Mouse (Mus musculus) heart, adult 18-20 months (tissue): Measurements from ENCODE around the gene Oasl2. TPM values are rescaled to one million over a fixed set of nuclear protein-coding genes. Genes with fewer than 3 reads are reported as not detected.
"Not testable (repeated sequence)": the region's sequence is repeated elsewhere in the genome, so short reads cannot be mapped to it uniquely, and the experiment has no call there.

Source experiments
- DNase-seq, 2 experiments: peaks; one replicate each; pipeline ENCODE4 v3.0.0; 2021 to 2022; ENCODE audit warnings: mixed read lengths in 1 of 2
- long read RNA-seq, 2 experiments: library from polyadenylated mRNA; stranded (forward); transcript quantifications; one replicate each; pipeline ENCODE4 v2.0.0; 2021
- total RNA-seq, 2 experiments: library from RNA; stranded (reverse); gene quantifications; 2 replicates each; pipeline ENCODE4 v1.2.3; 2021

The Oasl2 gene
- total RNA-seq: 1 to 10 TPM; 5.0 TPM
- long read RNA-seq, experiment 1: 0 reads
- long read RNA-seq, experiment 2, partial matches to known transcripts: 0 of 1 reads
- long read RNA-seq, experiment 2, other reads (novel, unspliced or antisense): 0 of 1 reads

GRCm38 (mm10) chr5:114896688-114897373, at the start of gene Oasl2:
TSS of gene Oasl2 (plus strand) at chr5:114896936.
- DNase-seq: no peak

DNA sequence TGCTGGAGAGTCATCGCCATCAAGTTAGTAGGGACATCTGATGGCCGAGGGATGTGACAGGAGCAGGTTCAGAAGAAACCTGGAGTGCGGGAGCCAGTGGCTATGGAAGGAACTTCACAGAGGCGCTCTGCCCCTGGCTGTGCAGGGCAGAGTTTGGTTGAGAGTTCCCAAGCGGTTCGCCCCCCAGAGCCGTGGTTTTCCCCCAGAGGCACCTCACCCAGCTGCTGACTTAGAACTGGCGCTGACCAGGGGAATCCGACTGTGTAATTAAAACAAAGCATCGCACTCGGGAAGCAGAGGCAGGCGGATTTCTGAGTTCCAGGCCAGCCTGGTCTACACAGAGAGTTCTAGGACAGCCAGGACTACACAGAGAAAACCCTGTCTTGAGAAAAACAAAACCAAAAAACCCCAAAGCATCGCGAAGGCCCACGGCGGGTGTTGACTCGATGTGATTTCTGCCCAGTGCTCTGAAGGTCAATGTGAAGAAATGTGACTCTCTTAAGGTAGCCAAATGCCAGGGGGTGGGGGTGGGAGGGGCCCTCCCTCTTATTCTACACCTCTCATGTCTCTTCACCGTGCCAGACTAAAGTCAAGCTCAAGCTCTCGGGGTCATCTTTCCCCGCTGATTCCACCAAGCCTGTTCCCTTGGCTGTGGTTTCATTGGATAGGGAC, 45.0 kb upstream of the Oasl2 start:
- no peak for DNase-seq

DNA sequence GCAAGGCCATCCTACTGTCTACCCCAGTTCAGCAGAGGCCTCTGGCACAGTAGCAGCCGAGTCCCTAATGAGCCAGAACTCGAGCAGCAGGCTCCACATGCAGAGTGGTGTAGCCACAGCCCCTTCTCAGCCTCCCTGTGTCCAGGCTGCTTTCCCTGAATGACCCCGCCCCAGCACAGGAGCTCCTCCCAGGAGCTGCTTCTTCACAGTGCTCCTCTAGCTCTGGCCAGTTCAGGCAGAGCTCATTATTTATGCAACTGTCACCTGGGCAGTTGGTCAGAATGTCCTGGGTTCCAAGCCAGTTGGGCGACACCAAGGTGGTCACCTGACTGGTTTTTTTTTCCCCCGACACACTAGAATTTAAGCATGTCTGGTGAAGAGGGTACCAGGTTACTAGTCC, 43.4 kb upstream of the Oasl2 start, which contains the start of gene 4930519G04Rik:
Gene 4930519G04Rik, plus strand, starts transcription at position 301 of the 400 bp plus-strand sequence.
- not testable (repeated sequence) for DNase-seq

- no peak for DNase-seq
Observed at GRCm38 (mm10) chr5:114858582-114858981, 38.2 kb upstream of the Oasl2 start, which contains the start of gene Gm9936. TSS of gene Gm9936 (minus strand) at chr5:114858682.

- peak; percentile 59 to 84 for DNase-seq
Observed at GRCm38 (mm10) chr5:114859253-114859652, 37.5 kb upstream of the Oasl2 start.

- DNase-seq: no peak
Observed at GRCm38 (mm10) chr5:114861730-114862129, 35.0 kb upstream of the Oasl2 start.

- DNase-seq: no peak
Observed at GRCm38 (mm10) chr5:114864813-114865212, 31.9 kb upstream of the Oasl2 start.

- no peak for DNase-seq
Observed at GRCm38 (mm10) chr5:114865279-114865678, 31.5 kb upstream of the Oasl2 start.

- peak in 1 of 2 experiments; percentile 21 for DNase-seq
Observed at GRCm38 (mm10) chr5:114875858-114876257, 20.9 kb upstream of the Oasl2 start.

- DNase-seq: no peak
Observed at GRCm38 (mm10) chr5:114876331-114876730, 20.4 kb upstream of the Oasl2 start.

DNA sequence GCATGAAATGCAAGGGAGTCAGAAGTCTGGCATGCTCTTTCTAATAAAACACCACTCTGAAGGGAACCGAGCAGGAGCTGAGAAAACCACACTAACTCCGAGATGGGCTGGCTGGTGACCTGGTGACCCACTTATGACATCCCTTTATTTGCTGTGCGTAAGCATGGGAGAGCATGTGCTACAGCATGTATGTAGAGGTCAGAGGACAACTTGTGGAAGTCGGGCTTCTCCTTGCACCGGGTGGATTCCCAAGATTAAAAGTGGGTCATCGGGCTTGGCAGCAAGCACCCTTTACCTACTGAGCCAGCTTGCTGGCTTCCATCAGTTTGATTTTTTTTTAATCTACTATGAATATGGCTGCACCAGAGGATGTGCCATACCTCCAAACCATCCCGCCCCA, 19.2 kb upstream of the Oasl2 start:
- no peak for DNase-seq

- DNase-seq: no peak
Observed at GRCm38 (mm10) chr5:114879399-114879798, 17.3 kb upstream of the Oasl2 start.

DNA sequence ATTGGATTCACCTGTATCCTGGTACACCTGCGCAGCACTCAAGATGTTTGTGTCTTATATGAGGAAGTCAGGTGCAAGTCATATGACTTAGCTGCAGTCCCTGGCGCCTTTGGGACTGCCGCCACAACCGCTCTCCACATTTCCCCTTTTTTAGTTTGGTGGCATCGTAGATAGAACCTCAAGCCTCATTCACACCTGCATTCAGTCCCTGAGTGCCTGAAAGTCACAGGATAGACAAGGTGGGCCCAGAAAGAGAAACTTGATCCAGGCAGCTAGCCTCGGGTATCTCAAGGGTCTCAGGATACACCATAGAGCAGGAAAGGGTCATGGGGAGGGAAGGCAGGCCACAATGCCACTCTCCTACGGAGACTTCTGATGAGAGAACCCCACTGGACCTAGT, 14.4 kb upstream of the Oasl2 start:
- DNase-seq: not testable (repeated sequence)

- DNase-seq: no peak
Observed at GRCm38 (mm10) chr5:114883022-114883421, 13.7 kb upstream of the Oasl2 start.

- no peak for DNase-seq
Observed at GRCm38 (mm10) chr5:114886801-114887200, 9.9 kb upstream of the Oasl2 start.

DNA sequence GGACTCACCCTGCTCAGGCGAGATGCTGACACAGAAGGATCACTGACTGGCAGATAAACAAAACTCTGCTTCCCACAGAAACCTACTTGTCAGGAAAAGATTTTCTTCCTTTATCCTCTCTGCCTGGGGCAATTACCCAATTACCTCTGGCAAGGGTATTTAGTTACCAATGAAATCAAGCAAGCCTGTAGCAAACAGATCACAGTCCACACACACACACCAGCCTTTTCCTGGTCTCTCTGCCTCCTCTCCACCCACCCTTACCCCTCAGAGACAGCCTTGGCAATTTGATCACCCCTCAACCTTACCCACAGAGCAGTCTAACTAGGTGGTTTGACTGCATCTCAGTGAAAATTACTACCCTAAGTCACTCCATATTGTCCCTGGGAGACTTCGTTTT, 7.7 kb upstream of the Oasl2 start:
- DNase-seq: no peak

GRCm38 (mm10) chr5:114895542-114895941, 1.2 kb upstream of the Oasl2 start:
- DNase-seq: no peak

GRCm38 (mm10) chr5:114897374-114897793, 648 bp downstream of the Oasl2 start:
- peak; percentile 78 to 82 for DNase-seq

DNA sequence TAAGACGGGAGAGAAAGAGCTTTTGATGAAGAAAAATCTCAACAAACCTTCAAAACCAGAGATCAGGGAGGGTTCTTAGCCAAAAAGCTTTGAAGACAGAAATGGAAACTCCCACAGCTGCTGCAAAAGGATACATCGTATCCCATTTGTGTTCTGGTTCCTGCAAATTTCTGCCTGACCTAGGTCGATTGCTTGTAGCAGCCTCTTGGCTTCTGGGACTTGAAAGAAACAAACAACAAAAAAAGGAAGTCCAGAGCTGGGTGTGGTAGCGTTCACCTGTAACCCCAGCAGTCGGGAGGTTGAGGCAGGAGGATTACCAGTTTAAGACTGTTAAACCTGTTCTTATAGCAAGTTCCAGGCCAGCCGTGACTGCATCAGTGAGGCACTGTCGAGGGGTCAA, 2.1 kb downstream of the Oasl2 start:
- no peak for DNase-seq

- peak; percentile 31 to 65 for DNase-seq
Observed at GRCm38 (mm10) chr5:114902413-114902812, 5.7 kb downstream of the Oasl2 start.

DNA sequence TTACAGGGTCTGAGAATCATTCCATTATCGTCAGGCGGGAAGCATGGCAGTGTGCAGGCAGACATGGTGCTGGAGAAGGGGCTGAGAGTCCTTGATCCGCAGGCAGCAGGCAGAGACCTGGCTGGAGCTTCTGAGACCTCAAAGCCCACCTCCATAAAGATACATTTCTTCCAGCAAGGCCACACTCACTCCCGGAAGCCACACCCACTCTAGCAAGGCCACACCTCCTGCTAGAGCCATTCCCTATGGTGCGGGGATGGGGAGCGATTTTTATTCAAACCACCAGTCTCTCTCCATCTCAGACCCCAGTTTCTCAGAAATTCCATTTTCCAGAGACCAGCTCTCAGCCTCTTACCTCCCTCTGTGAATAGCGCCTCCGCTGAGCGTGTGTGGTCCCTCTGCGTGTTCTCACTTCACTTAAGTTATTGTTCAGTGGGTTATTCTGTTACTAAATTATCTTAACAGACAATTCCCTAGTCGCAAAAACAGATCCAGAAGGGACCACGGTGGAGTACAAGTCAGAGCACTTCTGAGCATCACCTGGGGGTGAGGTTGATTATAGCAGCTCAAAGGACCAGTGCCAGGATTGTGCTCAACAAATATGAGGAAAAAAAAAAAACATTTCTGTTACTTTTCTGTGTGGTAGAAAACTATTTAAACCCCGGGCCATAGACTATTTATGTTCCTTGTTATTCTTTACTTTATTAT, 12.0 kb downstream of the Oasl2 start:
- DNase-seq: no peak

- DNase-seq: no peak
Observed at GRCm38 (mm10) chr5:114913686-114914085, 16.9 kb downstream of the Oasl2 start.

DNA sequence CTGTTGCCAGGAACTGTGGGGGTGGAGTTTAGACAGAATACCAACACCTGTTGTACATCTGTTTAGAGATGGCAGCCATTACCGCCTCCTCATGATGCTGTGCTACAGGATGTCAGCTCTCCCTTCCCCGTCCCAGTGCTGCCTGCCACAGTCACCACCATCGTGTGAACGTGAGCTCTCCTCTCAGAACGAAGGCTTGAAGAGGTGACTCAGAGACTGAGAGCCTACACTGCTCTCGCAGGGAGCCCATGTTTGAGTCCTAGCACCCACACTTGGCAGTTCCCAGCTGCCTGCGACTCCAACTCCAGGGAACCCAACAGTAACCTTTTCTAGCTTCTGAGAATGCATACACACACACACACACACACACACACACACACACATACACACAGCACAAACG, 18.1 kb downstream of the Oasl2 start:
- no peak for DNase-seq
